Mouse (Mus musculus): ENCODE data around the gene Emilin3.
A peak's percentile ranks its signal among the peaks of the same experiment; 100 is the strongest.

Emilin3 gene

GRCm38 (mm10) chr2:160872890-160873382, 39.2 kb downstream of the Emilin3 start, which contains the start of gene Zhx3:
Gene Zhx3 (minus strand): TSS chr2:160872998.
- DNase-seq (ENCODE audit: low read depth, low spot score), result peak; percentile 95

GRCm38 (mm10) chr2:160872395-160872794, 39.7 kb downstream of the Emilin3 start:
- peak; percentile 85 for DNase-seq (ENCODE audit: low read depth, low spot score)

GRCm38 (mm10) chr2:160871310-160871709, 40.8 kb downstream of the Emilin3 start:
- no peak for DNase-seq (ENCODE audit: low read depth, low spot score)

GRCm38 (mm10) chr2:160869446-160869845, 42.7 kb downstream of the Emilin3 start:
- no peak for DNase-seq (ENCODE audit: low read depth, low spot score)

- DNase-seq (ENCODE audit: low read depth, low spot score), result no peak
These were observed 46.9 kb downstream of the Emilin3 start for GRCm38 (mm10) chr2:160865266-160865665.

- DNase-seq (ENCODE audit: low read depth, low spot score), result no peak
These were observed 48.0 kb downstream of the Emilin3 start for GRCm38 (mm10) chr2:160864112-160864511.

GRCm38 (mm10) chr2:160860363-160860762, 51.8 kb downstream of the Emilin3 start:
- DNase-seq (ENCODE audit: low read depth, low spot score), result no peak
